Mouse (Mus musculus): ENCODE results near the gene Ptgfrn.

The Ptgfrn gene

DNA sequence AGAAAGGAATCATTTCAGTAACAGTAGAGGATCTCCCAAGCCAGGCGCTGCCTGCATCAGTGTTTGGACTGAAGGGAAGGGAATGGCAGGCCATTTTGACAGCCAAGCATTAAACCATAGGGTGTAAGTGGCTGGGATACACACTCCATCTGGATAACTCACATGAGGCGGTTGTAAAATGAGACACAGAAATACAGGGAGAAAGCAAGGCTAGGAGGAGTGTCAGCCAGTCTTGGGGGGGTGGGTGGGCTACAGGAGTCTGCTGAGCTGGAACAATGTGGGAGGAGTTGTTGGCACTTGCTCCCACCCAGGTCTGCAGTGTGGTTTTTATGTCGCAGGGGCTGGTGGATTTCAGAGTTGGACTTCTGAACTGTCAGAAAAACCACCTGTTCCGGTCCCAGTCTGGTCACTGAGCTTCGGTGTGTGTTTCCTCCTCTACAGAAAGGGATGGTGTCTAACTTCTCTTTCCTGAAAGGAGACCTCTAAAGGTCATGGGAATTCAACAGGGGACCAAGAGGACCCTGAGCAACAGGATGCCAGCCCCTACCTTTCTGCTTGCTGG, 72.0 kb downstream of the Ptgfrn start:
- DNase-seq (ENCODE audit: low read depth, low spot score) = no peak

GRCm38 (mm10) chr3:101036001-101036400, 74.1 kb downstream of the Ptgfrn start:
- no peak for DNase-seq (ENCODE audit: low read depth, low spot score)

GRCm38 (mm10) chr3:101034509-101034908, 75.6 kb downstream of the Ptgfrn start:
- DNase-seq (ENCODE audit: low read depth, low spot score) = no peak

- no peak for DNase-seq (ENCODE audit: low read depth, low spot score)
These were observed 76.4 kb downstream of the Ptgfrn start for GRCm38 (mm10) chr3:101033644-101034043.

- DNase-seq (ENCODE audit: low read depth, low spot score) = no peak
These were observed 78.5 kb downstream of the Ptgfrn start for GRCm38 (mm10) chr3:101031456-101032142.

- DNase-seq (ENCODE audit: low read depth, low spot score) = no peak
These were observed 79.4 kb downstream of the Ptgfrn start for GRCm38 (mm10) chr3:101030630-101031029.

DNA sequence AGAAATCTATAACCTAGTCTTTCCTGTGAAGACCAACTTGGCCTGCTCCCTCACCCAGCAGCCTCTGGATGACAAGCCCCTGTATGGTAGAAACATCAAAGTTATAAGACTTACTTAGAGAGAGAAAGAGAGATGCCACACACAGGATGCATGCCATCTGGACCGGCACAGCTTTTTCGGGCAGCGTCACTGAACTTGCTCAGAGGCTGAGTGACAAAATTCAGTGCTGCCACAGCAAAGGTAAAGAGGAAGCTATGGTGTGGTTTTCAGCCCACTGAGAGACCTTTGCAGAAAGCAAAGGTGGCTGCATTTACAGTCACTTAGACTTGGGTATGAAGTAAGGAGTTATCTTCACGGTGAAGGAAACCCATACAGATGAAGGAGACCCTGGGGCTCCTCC, 80.7 kb downstream of the Ptgfrn start, which contains the start of gene Cd101:
Gene Cd101 (minus strand): TSS at position 218 of the 400 bp plus-strand sequence.
- DNase-seq (ENCODE audit: low read depth, low spot score) = no peak

DNA sequence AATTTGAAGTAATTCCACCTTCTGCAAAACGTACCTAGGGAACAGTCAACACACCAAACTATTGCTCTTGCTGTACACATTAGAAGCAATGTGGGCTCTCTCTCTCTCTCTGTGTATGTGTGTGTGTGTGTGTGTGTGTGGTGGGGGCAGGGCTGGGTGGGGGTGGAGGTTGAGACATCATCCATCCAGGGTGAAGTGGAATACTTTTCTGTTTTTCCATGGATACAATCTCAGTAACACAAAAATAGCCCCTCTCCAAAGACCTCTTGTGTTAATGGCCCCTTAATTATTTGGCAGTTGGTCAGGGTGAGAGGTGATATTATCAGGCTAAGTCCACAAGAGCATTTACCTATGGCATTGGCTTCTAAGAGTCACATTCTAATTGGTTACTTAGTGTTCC, 83.3 kb downstream of the Ptgfrn start:
- DNase-seq (ENCODE audit: low read depth, low spot score) = no peak

- DNase-seq (ENCODE audit: low read depth, low spot score) = no peak
These were observed 87.1 kb downstream of the Ptgfrn start for GRCm38 (mm10) chr3:101022967-101023366.

GRCm38 (mm10) chr3:101021481-101022051, 88.5 kb downstream of the Ptgfrn start:
- DNase-seq (ENCODE audit: low read depth, low spot score) = no peak

DNA sequence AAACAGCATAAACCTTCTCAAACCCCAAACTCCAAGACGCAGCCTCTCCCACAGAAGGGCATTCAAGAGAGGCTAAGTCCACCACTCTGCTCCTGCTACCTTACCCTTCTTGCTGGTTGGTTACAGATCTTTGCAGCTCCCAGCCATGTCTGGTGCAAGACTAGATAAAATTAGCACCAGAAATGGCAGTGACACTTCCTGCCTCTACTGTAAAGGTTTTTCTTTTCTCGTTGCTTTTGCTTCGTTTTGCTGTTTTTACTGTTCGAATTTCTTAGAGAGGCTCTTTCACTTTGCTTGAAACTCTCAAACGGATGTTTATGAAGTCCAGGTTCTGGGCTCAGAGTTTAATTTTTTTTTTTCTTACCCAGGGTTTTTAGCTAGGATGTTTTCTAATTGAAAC, 89.0 kb downstream of the Ptgfrn start:
- DNase-seq (ENCODE audit: low read depth, low spot score) = no peak

DNA sequence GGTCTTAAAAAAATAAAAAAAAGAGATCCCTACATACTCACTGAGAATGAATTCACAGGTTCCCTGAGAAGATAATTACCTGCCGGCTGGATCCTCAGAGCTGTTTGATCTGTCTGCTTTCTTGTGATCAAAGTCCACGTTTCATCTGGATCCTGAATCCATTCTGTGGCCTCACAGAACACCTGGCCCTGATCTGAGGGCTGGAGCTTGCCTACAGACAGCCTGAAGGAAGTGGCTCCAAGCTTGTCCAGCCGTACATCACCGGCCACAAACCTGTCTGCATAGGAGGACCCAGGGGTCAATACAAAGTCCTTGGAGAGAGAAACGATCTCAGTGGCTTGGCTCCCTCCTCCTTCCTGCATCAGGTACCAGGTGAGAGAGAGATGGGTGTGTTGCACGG, 91.6 kb downstream of the Ptgfrn start:
- no peak for DNase-seq (ENCODE audit: low read depth, low spot score)

DNA sequence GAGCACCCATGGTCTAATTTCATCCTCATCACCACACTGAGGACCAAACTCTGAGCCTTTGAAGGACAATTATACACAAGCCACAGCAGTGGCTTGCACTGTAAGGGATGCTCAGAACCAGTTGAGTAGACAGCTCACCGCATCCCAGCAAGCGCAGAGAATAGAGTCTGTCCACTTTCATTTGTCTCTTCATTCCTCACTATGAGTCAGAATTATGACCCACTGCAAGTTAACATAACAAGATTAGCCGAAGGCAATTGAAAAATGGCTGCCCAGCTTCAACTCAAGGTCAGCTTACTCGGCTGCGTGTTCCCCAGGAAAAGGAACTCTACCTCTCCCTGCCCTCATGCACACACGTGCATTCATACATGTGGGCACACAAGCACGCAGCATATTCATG, 94.0 kb downstream of the Ptgfrn start:
- no peak for DNase-seq (ENCODE audit: low read depth, low spot score)

- DNase-seq (ENCODE audit: low read depth, low spot score) = no peak
These were observed 94.8 kb downstream of the Ptgfrn start for GRCm38 (mm10) chr3:101015254-101015653.

- no peak for DNase-seq (ENCODE audit: low read depth, low spot score)
These were observed 96.5 kb downstream of the Ptgfrn start for GRCm38 (mm10) chr3:101013536-101013935.

DNA sequence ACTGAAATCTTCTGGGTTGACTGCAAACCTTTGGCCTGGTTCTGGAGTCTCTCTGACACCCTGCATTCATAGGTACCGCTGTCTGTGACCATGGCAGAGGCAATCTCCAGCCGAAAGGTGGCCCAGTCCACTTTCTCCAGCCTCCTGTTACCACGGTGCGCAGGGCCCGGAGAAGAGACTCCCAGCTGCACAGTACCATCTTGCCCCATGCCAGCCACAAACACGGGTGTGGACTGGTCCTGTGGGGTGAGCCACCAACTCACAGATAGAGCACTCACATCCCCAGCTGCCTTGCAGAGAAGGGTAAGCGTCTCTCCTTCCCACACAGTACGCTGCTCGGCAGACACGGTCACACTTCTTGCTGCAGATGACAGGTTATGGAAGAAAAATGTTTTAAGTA, 97.1 kb downstream of the Ptgfrn start:
- DNase-seq (ENCODE audit: low read depth, low spot score) = no peak

GRCm38 (mm10) chr3:101012597-101012996, 97.5 kb downstream of the Ptgfrn start:
- no peak for DNase-seq (ENCODE audit: low read depth, low spot score)

DNA sequence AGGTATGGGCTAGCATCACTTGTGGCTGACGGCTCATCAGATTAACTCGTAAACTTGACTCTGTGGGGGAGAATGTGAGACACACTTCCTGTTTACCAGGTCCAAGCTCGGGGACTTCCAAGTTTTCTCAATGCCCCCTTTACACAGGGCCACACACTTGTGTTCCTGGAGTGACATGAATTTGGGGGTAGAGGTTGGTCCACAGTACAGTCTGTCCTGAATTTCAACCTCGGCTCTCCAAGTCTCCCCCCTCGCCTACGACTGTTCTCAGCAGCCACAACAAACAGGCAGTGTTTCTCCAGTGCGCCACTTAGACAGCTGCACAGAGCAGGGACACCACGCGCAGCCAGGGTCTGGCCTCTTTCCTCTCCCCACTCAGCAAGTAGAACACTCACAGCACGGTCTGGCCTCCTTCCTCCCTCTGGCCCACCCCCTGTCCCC, 97.9 kb downstream of the Ptgfrn start:
- DNase-seq (ENCODE audit: low read depth, low spot score) = no peak

GRCm38 (mm10) chr3:101011203-101011600, 98.9 kb downstream of the Ptgfrn start:
- DNase-seq (ENCODE audit: low read depth, low spot score) = no peak

DNA sequence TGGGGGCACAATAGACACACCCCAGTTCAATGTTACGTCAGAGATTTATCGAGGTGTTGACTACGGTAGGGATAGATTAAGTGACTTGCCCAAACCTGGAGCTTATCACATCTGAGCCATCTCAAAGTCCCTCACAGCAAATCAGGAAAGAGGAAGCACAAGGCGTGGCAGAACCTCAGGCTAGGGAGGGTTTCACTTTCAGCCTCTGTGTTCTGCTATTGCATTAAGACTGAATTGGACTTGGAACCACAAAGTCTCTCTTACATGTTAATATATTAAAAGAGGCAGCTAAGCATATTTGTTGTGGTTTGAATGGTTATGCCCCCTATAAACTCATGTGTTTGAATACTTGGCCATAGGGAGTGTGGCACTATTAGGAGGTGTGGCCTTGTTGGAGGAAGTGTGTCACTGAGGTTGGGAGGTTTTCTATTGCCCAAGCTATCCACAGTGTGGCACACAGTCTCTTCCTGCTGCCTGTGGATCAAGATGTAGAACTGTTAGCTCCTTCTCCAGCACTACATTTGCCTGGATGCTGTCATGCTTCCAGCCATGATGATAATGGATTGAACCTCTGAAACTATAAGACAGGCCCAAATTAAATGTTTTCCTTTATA, 99.4 kb downstream of the Ptgfrn start:
- no peak for DNase-seq (ENCODE audit: low read depth, low spot score)

DNA sequence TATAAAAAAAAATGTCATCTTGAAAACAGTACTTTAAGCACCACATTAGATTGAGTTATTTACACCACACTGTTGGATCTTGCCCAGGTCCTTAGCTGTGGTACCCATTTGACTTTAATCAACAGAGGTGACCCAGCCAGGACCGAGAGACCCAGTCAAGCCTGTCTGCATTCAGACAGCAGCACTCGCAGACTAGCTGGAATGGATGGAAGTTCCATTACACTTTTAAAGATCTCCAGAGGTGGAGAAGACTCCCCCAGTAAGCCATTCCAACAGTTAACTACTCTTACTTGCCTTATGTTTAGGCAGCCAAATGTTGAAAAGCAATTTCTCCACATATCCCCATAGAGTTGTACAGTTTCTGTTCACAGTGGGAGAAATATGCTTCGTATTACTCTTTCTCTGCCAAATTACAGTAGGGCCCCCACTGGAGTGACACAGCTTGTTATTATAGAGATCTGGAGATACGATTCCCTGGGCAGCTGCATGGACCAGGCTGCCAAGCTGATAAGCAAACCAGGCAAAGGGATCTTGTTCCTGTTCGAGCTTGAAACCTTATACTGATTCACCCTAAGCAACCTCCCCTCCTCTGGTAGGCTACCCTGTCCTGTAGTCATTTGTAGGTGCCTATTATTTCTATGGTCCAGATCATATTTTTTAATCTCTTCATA, 102.8 kb downstream of the Ptgfrn start:
- no peak for DNase-seq (ENCODE audit: low read depth, low spot score)

- DNase-seq (ENCODE audit: low read depth, low spot score) = no peak
These were observed 104.7 kb downstream of the Ptgfrn start for GRCm38 (mm10) chr3:101005392-101005791.

Data from WW6 (cell line).